18 mouse cellular contexts compared by ENCODE assay signal in the genomic region with DNA sequence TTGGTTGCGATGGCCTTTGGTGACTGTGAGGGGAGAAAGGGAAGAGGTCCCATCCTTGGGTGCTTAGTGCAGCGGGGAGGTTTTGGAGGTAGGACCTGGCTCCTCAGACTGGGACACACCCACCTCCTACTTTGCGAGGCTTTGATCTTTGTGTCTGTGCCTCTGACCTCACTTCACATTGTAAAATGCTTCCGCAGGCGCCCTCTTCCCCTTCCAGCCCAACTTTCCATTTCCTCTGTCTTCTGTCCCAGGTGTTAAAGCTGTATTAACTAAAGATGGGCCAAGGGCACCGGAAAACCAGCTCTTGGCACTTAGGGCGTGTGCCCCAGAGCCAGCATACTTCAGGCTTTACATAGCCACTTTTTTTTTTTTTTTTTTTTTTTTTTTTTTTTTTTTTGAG.
DNase-seq lines count a peak whose midpoint lies in the region; ATAC-seq and TF ChIP-seq lines count a peak whose summit lies in the region.
"Had no signal": no experiment of that assay in that cellular context is flagged by ENCODE, and none has a peak within 500 bp of the region (broad histone marks: within the 10 kb centered on the region; RNA-seq: fewer than 3 reads in every experiment).

No protein-coding gene starts in this region.

- H3K27ac ChIP-seq in liver, adult 2 months (replicated peaks; ENCODE audit: insufficient read depth, low read depth, low read length) = peak overlapping the region; percentile 2; the same call in 1 of the 2 replicates
- H3K27ac ChIP-seq in intestine, embryonic 15.5 days = no peak overlapping the region
- H3K27ac ChIP-seq: embryonic facial prominence, embryonic 12.5 days; forebrain, embryonic 12.5 days; heart, embryonic 15.5 days; hindbrain, embryonic 15.5 days; limb, embryonic 12.5 days had no signal

- no peak overlapping the region for H3K9ac ChIP-seq in liver, adult 2 months (ENCODE audit: low read depth, low read length)
- no peak overlapping the region for H3K9ac ChIP-seq in intestine, embryonic 15.5 days
- H3K9ac ChIP-seq: embryonic facial prominence, embryonic 12.5 days; forebrain, embryonic 12.5 days; heart, embryonic 15.5 days; hindbrain, embryonic 15.5 days had no signal

- H3K4me3 ChIP-seq in liver, adult 2 months (ENCODE audit: insufficient read depth, low read depth, low read length) = no peak overlapping the region
- H3K4me3 ChIP-seq in intestine, embryonic 15.5 days (replicated peaks) = no peak overlapping the region
- H3K4me3 ChIP-seq: embryonic facial prominence, embryonic 12.5 days; forebrain, embryonic 12.5 days; heart, embryonic 15.5 days; hindbrain, embryonic 15.5 days; limb, embryonic 12.5 days had no signal

- DNase-seq in liver, adult 2 months (ENCODE audit: extremely low read depth, low read depth, low spot score) = peak; percentile 43
- no peak for DNase-seq in liver
- peak; percentile 71 for DNase-seq in T-cell, adult 2 months (ENCODE audit: low spot score)
- DNase-seq in lung, postnatal 14 days = peak; percentile 18
- peak; percentile 70 for DNase-seq in thymus, postnatal 14 days
- DNase-seq in right cerebral cortex, postnatal 36 days (ENCODE audit: low spot score in 2 of 2) = no peak
- no peak for DNase-seq in ovary, postnatal 10 days (ENCODE audit: low spot score)
- DNase-seq: cerebellum, adult 8-10 months; gastrocnemius, postnatal 10 days; kidney, postnatal 10 days; layer of hippocampus, postnatal 36 days had no signal

- no peaks in the 10 kb centered on the region for H3K9me3 ChIP-seq in intestine, embryonic 15.5 days
- H3K9me3 ChIP-seq: embryonic facial prominence, embryonic 12.5 days; forebrain, embryonic 12.5 days; heart, embryonic 15.5 days; hindbrain, embryonic 15.5 days; limb, embryonic 12.5 days had no signal

- H3K36me3 ChIP-seq in liver, adult 2 months (ENCODE audit: control insufficient read depth, insufficient read depth, low read length) = no peaks in the 10 kb centered on the region
- H3K36me3 ChIP-seq in intestine, embryonic 15.5 days = no peaks in the 10 kb centered on the region
- H3K36me3 ChIP-seq: embryonic facial prominence, embryonic 12.5 days; forebrain, embryonic 12.5 days; heart, embryonic 15.5 days; hindbrain, embryonic 15.5 days; limb, embryonic 12.5 days had no signal

- H3K79me2 ChIP-seq in liver, adult 2 months (ENCODE audit: control insufficient read depth, insufficient read depth, low read length) = no peaks in the 10 kb centered on the region

- TF ChIP-seq CTCF in liver, adult 2 months (IDR thresholded peaks at IDR 0.05; ENCODE audit: low read depth, low read length) = no peak

- no peak for ATAC-seq in intestine, embryonic 15.5 days

- H3K4me2 ChIP-seq in intestine, embryonic 15.5 days (replicated peaks) = no peak overlapping the region
- H3K4me2 ChIP-seq: embryonic facial prominence, embryonic 12.5 days; forebrain, embryonic 12.5 days; heart, embryonic 15.5 days; hindbrain, embryonic 15.5 days; limb, embryonic 12.5 days; midbrain, embryonic 11.5 days had no signal

- H3K27me3 ChIP-seq in liver, adult 2 months (ENCODE audit: control insufficient read depth, insufficient read depth, low read length) = no peaks in the 10 kb centered on the region
- no peaks in the 10 kb centered on the region for H3K27me3 ChIP-seq in intestine, embryonic 15.5 days (replicated peaks)
- H3K27me3 ChIP-seq: embryonic facial prominence, embryonic 12.5 days; heart, embryonic 15.5 days; hindbrain, embryonic 15.5 days; limb, embryonic 12.5 days had no signal

- WGBS in liver, adult 2 months = 21% methylated on average over 7 of the region's 7 CpGs
- WGBS in intestine, embryonic 15.5 days = 60% methylated on average over 7 of the region's 7 CpGs

- peaks cover 31% of the 10 kb centered on the region for H3K4me1 ChIP-seq in liver, adult 2 months (ENCODE audit: control insufficient read depth, insufficient read depth, low read length)
- H3K4me1 ChIP-seq in intestine, embryonic 15.5 days (replicated peaks) = peaks cover 2% of the 10 kb centered on the region; the same call in 1 of the 2 replicates

- no peak for TF ChIP-seq POLR2A in liver, adult 2 months (IDR thresholded peaks at IDR 0.05; ENCODE audit: extremely low read depth, insufficient read depth, low read length)

Comparison
In these comparisons a context has a peak if more than half of its experiments do, and no peak if none do; other contexts are left out.
1. DNase-seq: peak in liver, adult 2 months (single experiment), T-cell, adult 2 months (single experiment), lung, postnatal 14 days (single experiment) and thymus, postnatal 14 days (single experiment); none in liver (single experiment), right cerebral cortex, postnatal 36 days (0 of 2) and ovary, postnatal 10 days (single experiment).